Mouse (Mus musculus): ENCODE measurements around the gene Hps4. TPM values are rescaled to one million over a fixed set of nuclear protein-coding genes. Genes with fewer than 3 reads are reported as not detected.

Hps4 gene
- total RNA-seq, 1 experiment: 19.5 TPM

DNA sequence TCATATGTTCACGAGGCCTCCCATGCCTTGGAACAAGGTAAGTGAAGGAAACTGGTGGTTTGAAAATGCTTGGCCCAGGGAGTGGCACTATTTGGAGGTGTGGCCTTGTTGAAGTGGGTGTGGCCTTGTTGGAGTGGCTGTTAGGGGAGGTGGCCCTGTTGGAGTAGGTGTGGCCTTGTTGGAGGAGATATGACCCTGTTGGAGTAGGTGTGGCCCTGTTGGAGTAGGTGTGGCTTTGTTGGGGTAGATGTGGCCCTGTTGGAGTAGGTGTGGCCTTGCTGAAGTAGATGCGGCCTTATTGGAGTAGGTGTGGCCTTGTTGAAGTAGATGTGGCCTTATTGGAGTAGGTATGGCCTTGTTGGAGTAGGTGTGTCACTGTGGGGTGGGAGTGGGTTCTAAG lies 43.1 kb downstream of the Hps4 start:
- in situ Hi-C loops (cut with MboI; ENCODE audit: low sequenced_read_pairs in 2 of 2, unreplicated experiment in 2 of 2): no loop called here
- Histone ChIP-seq H3K36me3 (ENCODE audit: control insufficient read depth, insufficient read depth, low read length, poor library complexity, severe bottlenecking) (no peaks in the 10 kb centered on the region), H3K27ac (ENCODE audit: insufficient read depth, low read depth, low read length, poor library complexity, severe bottlenecking) (no peak overlapping the region), H3K4me1 (ENCODE audit: control insufficient read depth in 2 of 2, insufficient read depth in 2 of 2, low read length in 2 of 2, poor library complexity in 1 of 2) (0 out of 4 replicates have a peak, but pooled peaks cover 0 to 2% of the 10 kb centered on the region in 2 experiments), H3K9ac (ENCODE audit: insufficient read depth, low read depth, low read length, poor library complexity, severe bottlenecking) (no peak overlapping the region), H3K4me3 (ENCODE audit: insufficient read depth in 1 of 2, low read depth in 1 of 2, low read length in 2 of 2, poor library complexity in 1 of 2, severe bottlenecking in 1 of 2) (no peak overlapping the region), H3K9me3 (ENCODE audit: control insufficient read depth, insufficient read depth, low read depth, low read length) (no peaks in the 10 kb centered on the region)
- no peak for TF ChIP-seq ZC3H11A (IDR thresholded peaks at IDR 0.05; ENCODE audit: borderline replicate concordance, low read depth, low read length)
- no peak for TF ChIP-seq CHD2 (IDR thresholded peaks at IDR 0.05; ENCODE audit: low read depth, low read length)
- no peak for TF ChIP-seq MAFK (IDR thresholded peaks at IDR 0.05; ENCODE audit: insufficient read depth, low read depth, low read length)
- TF ChIP-seq HCFC1 (IDR thresholded peaks at IDR 0.05; ENCODE audit: borderline replicate concordance, insufficient read depth, low read length): no peak
- no peak for TF ChIP-seq ZNF384 (IDR thresholded peaks at IDR 0.05; ENCODE audit: low read depth, low read length)
- peak; percentile 35 for DNase-seq (ENCODE audit: low read depth, low spot score)

GRCm38 (mm10) chr5:112389352-112389751 lies 46.5 kb downstream of the Hps4 start:
- H3K9me3 ChIP-seq (ENCODE audit: control insufficient read depth, insufficient read depth, low read depth, low read length): no peaks in the 10 kb centered on the region
- TF ChIP-seq ZNF384 (IDR thresholded peaks at IDR 0.05; ENCODE audit: low read depth, low read length) (no peak), HCFC1 (IDR thresholded peaks at IDR 0.05; ENCODE audit: borderline replicate concordance, insufficient read depth, low read length) (no peak), CHD2 (IDR thresholded peaks at IDR 0.05; ENCODE audit: low read depth, low read length) (no peak), MAFK (IDR thresholded peaks at IDR 0.05; ENCODE audit: insufficient read depth, low read depth, low read length) (no peak), ZC3H11A (IDR thresholded peaks at IDR 0.05; ENCODE audit: borderline replicate concordance, low read depth, low read length) (no peak)
- H3K4me3 ChIP-seq (ENCODE audit: insufficient read depth in 1 of 2, low read depth in 1 of 2, low read length in 2 of 2, poor library complexity in 1 of 2, severe bottlenecking in 1 of 2): no peak overlapping the region
- H3K9ac ChIP-seq (ENCODE audit: insufficient read depth, low read depth, low read length, poor library complexity, severe bottlenecking): no peak overlapping the region
- peaks cover 0 to 6% of the 10 kb centered on the region in 2 experiments; a peak in 1 of 4 replicates for H3K4me1 ChIP-seq (ENCODE audit: control insufficient read depth in 2 of 2, insufficient read depth in 2 of 2, low read length in 2 of 2, poor library complexity in 1 of 2)
- DNase-seq (ENCODE audit: low read depth, low spot score): no peak
- in situ Hi-C loops (cut with MboI; ENCODE audit: low sequenced_read_pairs in 2 of 2, unreplicated experiment in 2 of 2): no loop called here
- H3K27ac ChIP-seq (ENCODE audit: insufficient read depth, low read depth, low read length, poor library complexity, severe bottlenecking): no peak overlapping the region
- H3K36me3 ChIP-seq (ENCODE audit: control insufficient read depth, insufficient read depth, low read length, poor library complexity, severe bottlenecking): no peaks in the 10 kb centered on the region

GRCm38 (mm10) chr5:112391002-112391401 lies 48.1 kb downstream of the Hps4 start:
- TF ChIP-seq ZNF384 (IDR thresholded peaks at IDR 0.05; ENCODE audit: low read depth, low read length) (no peak), MAFK (IDR thresholded peaks at IDR 0.05; ENCODE audit: insufficient read depth, low read depth, low read length) (no peak), ZC3H11A (IDR thresholded peaks at IDR 0.05; ENCODE audit: borderline replicate concordance, low read depth, low read length) (no peak), CHD2 (IDR thresholded peaks at IDR 0.05; ENCODE audit: low read depth, low read length) (no peak), HCFC1 (IDR thresholded peaks at IDR 0.05; ENCODE audit: borderline replicate concordance, insufficient read depth, low read length) (no peak)
- Histone ChIP-seq H3K27ac (ENCODE audit: insufficient read depth, low read depth, low read length, poor library complexity, severe bottlenecking) (no peak overlapping the region), H3K4me1 (ENCODE audit: control insufficient read depth in 2 of 2, insufficient read depth in 2 of 2, low read length in 2 of 2, poor library complexity in 1 of 2) (peaks cover 0 to 8% of the 10 kb centered on the region in 2 experiments; a peak in 1 of 4 replicates), H3K9me3 (ENCODE audit: control insufficient read depth, insufficient read depth, low read depth, low read length) (no peaks in the 10 kb centered on the region), H3K36me3 (ENCODE audit: control insufficient read depth, insufficient read depth, low read length, poor library complexity, severe bottlenecking) (no peaks in the 10 kb centered on the region), H3K4me3 (ENCODE audit: insufficient read depth in 1 of 2, low read depth in 1 of 2, low read length in 2 of 2, poor library complexity in 1 of 2, severe bottlenecking in 1 of 2) (peak overlapping the region in 1 of 2 experiments; percentile 50; a peak in 1 of 4 replicates), H3K9ac (ENCODE audit: insufficient read depth, low read depth, low read length, poor library complexity, severe bottlenecking) (no peak overlapping the region)
- DNase-seq (ENCODE audit: low read depth, low spot score): no peak
- in situ Hi-C loops (cut with MboI; ENCODE audit: low sequenced_read_pairs in 2 of 2, unreplicated experiment in 2 of 2): no loop called here

DNA sequence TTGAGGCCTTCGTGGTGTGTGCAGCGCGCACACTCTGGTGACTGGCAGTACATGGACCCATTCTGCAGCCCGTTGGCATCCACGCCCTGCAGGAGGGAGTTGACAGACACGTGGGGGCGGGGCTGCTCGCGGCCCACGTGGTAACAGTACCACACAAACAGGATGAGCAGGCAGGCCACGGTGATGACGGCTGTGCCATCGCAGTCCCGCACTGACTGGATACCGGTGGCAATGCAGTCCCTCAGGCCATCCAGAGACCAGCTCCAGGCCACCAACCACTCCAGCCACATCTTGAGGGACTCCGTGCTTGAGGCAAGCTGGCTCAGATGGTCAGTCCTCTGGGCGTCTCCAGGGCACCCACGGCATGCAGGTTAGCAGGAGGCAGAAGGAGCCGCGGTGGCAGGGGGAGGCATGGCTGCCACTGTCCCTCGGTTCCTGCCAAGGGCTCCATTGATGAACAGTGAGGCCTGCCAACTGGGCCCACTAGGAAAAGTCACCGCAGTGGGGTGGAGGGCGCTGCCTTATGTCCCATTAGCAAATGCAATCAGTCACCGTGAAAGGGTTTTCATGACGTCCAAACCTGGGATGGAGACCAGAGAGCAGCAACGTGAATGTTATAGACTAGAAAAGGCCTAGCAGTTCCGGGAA lies 48.9 kb downstream of the Hps4 start:
- no peak for DNase-seq (ENCODE audit: low read depth, low spot score)
- in situ Hi-C loops (cut with MboI; ENCODE audit: low sequenced_read_pairs in 2 of 2, unreplicated experiment in 2 of 2): no loop called here
- Histone ChIP-seq H3K9me3 (ENCODE audit: control insufficient read depth, insufficient read depth, low read depth, low read length) (no peaks in the 10 kb centered on the region), H3K9ac (ENCODE audit: insufficient read depth, low read depth, low read length, poor library complexity, severe bottlenecking) (0 out of 2 replicates have a peak overlapping the region, but pooled peaks have one; percentile 8), H3K4me1 (ENCODE audit: control insufficient read depth in 2 of 2, insufficient read depth in 2 of 2, low read length in 2 of 2, poor library complexity in 1 of 2) (peaks cover 0 to 8% of the 10 kb centered on the region in 2 experiments; a peak in 1 of 4 replicates), H3K27ac (ENCODE audit: insufficient read depth, low read depth, low read length, poor library complexity, severe bottlenecking) (no peak overlapping the region), H3K4me3 (ENCODE audit: insufficient read depth in 1 of 2, low read depth in 1 of 2, low read length in 2 of 2, poor library complexity in 1 of 2, severe bottlenecking in 1 of 2) (peak overlapping the region in 1 of 2 experiments; percentile 50; a peak in 2 of 4 replicates), H3K36me3 (ENCODE audit: control insufficient read depth, insufficient read depth, low read length, poor library complexity, severe bottlenecking) (no peaks in the 10 kb centered on the region)
- TF ChIP-seq ZNF384 (IDR thresholded peaks at IDR 0.05; ENCODE audit: low read depth, low read length) (no peak), HCFC1 (IDR thresholded peaks at IDR 0.05; ENCODE audit: borderline replicate concordance, insufficient read depth, low read length) (no peak), MAFK (IDR thresholded peaks at IDR 0.05; ENCODE audit: insufficient read depth, low read depth, low read length) (no peak), ZC3H11A (IDR thresholded peaks at IDR 0.05; ENCODE audit: borderline replicate concordance, low read depth, low read length) (no peak)

Measured in ES-E14 (cell line).